Mouse (Mus musculus): ENCODE data around the gene Ahsa2. TPM values are rescaled to one million over a fixed set of nuclear protein-coding genes. Genes with fewer than 3 reads are reported as not detected.
"Not testable (repeated sequence)": the region's sequence is repeated elsewhere in the genome, so short reads cannot be mapped to it uniquely, and the experiment has no call there.

Gene Ahsa2
- polyA plus RNA-seq, 1 experiment = not detected

- peak overlapping the region; percentile 84 for H3K4me3 ChIP-seq (ENCODE audit: insufficient read depth, low read depth, low read length)
- H3K27ac ChIP-seq (ENCODE audit: insufficient read depth, low read depth, low read length) = no peak overlapping the region
- TF ChIP-seq POLR2A (IDR thresholded peaks at IDR 0.05; ENCODE audit: insufficient read depth, low read depth, low read length) (no peak), CTCF (IDR thresholded peaks at IDR 0.05; ENCODE audit: insufficient read depth, low read depth, low read length) (no peak)
- peaks cover 4% of the 10 kb centered on the region for H3K4me1 ChIP-seq (ENCODE audit: control insufficient read depth, insufficient read depth, low read length)
- 27% methylated on average over 6 of the region's 6 CpGs for WGBS
Measured at GRCm38 (mm10) chr11:23496661-23497060, 1.2 kb downstream of the Ahsa2 start.

GRCm38 (mm10) chr11:23495231-23495630 is 2.6 kb downstream of the Ahsa2 start:
- TF ChIP-seq POLR2A (IDR thresholded peaks at IDR 0.05; ENCODE audit: insufficient read depth, low read depth, low read length) = no peak
- TF ChIP-seq CTCF (IDR thresholded peaks at IDR 0.05; ENCODE audit: insufficient read depth, low read depth, low read length) = no peak
- Histone ChIP-seq H3K4me1 (ENCODE audit: control insufficient read depth, insufficient read depth, low read length) (peaks cover 4% of the 10 kb centered on the region), H3K4me3 (ENCODE audit: insufficient read depth, low read depth, low read length) (no peak overlapping the region), H3K27ac (ENCODE audit: insufficient read depth, low read depth, low read length) (no peak overlapping the region)
- 92% methylated on average over 6 of the region's 6 CpGs for WGBS

GRCm38 (mm10) chr11:23492048-23492790 is 5.6 kb downstream of the Ahsa2 start:
- H3K4me1 ChIP-seq (ENCODE audit: control insufficient read depth, insufficient read depth, low read length) = peaks cover 4% of the 10 kb centered on the region
- TF ChIP-seq CTCF (IDR thresholded peaks at IDR 0.05; ENCODE audit: insufficient read depth, low read depth, low read length) (no peak), POLR2A (IDR thresholded peaks at IDR 0.05; ENCODE audit: insufficient read depth, low read depth, low read length) (no peak)
- H3K27ac ChIP-seq (ENCODE audit: insufficient read depth, low read depth, low read length) = no peak overlapping the region
- H3K4me3 ChIP-seq (ENCODE audit: insufficient read depth, low read depth, low read length) = no peak overlapping the region
- 76% methylated on average over 4 of the region's 4 CpGs for WGBS

DNA sequence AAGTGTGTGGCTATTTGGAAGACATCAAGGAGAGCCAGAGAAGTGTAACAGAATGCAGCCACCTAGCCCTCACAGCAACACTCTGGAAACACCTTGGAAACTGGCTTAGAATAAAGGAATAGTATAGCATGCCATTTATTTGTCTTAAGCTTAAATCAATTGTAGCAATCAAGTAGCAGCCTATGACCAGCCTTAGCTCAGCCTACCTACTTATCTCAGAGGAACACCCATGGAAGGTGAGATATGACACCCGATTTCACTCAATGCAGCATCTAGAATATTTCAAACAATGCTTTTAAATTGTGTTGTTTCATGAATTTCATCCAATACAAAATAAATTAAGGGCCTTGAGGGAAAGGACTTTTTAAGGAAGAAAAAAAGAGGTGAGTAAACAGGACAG is 7.9 kb downstream of the Ahsa2 start:
- Histone ChIP-seq H3K4me3 (ENCODE audit: insufficient read depth, low read depth, low read length) (no peak overlapping the region), H3K27ac (ENCODE audit: insufficient read depth, low read depth, low read length) (no peak overlapping the region), H3K4me1 (ENCODE audit: control insufficient read depth, insufficient read depth, low read length) (no peaks in the 10 kb centered on the region)
- WGBS = 91% methylated on average over 1 of the region's 1 CpGs
- no peak for TF ChIP-seq POLR2A (IDR thresholded peaks at IDR 0.05; ENCODE audit: insufficient read depth, low read depth, low read length)
- no peak for TF ChIP-seq CTCF (IDR thresholded peaks at IDR 0.05; ENCODE audit: insufficient read depth, low read depth, low read length)

- not testable (repeated sequence) for H3K27ac ChIP-seq (ENCODE audit: insufficient read depth, low read depth, low read length); H3K4me3 ChIP-seq (ENCODE audit: insufficient read depth, low read depth, low read length); H3K4me1 ChIP-seq (ENCODE audit: control insufficient read depth, insufficient read depth, low read length)
- 95% methylated on average over 2 of the region's 2 CpGs for WGBS
Measured at GRCm38 (mm10) chr11:23465862-23466261, 32.0 kb downstream of the Ahsa2 start.

Other genes with a start within 250 kb of the Ahsa2 start
- not detected in 2 replicates for gene Xpo1, start 242.0 kb downstream of the Ahsa2 start, polyA plus RNA-seq (2012; ENCODE audit: insufficient read depth, insufficient read length, low replicate concordance, missing spikeins)
- gene Usp34, start 191.1 kb downstream of the Ahsa2 start, polyA plus RNA-seq (2012; ENCODE audit: insufficient read depth, insufficient read length, low replicate concordance, missing spikeins) = 82.9 TPM in 1 of 2 replicates, not detected in the other
- not detected in 2 replicates for gene 1700093K21Rik, start 23.1 kb upstream of the Ahsa2 start, polyA plus RNA-seq (2012; ENCODE audit: insufficient read depth, insufficient read length, low replicate concordance, missing spikeins)
- gene 0610010F05Rik, start 135.6 kb upstream of the Ahsa2 start, polyA plus RNA-seq (2012; ENCODE audit: insufficient read depth, insufficient read length, low replicate concordance, missing spikeins) = not detected in 2 replicates
- gene Pus10, start 167.6 kb upstream of the Ahsa2 start, polyA plus RNA-seq (2012; ENCODE audit: insufficient read depth, insufficient read length, low replicate concordance, missing spikeins) = not detected in 2 replicates
- gene Pex13, start 167.9 kb upstream of the Ahsa2 start, polyA plus RNA-seq (2012; ENCODE audit: insufficient read depth, insufficient read length, low replicate concordance, missing spikeins) = not detected in 2 replicates

All from olfactory bulb, adult 2 months (tissue).